Mouse (Mus musculus) midbrain, embryonic 11.5 days (tissue): Measurements from ENCODE around the gene Prpf40b. TPM values are rescaled to one million over a fixed set of nuclear protein-coding genes. Genes with fewer than 3 reads are reported as not detected.
A peak's percentile ranks its signal among the peaks of the same experiment; 100 is the strongest.

Experiments
- ATAC-seq: fragments of 200-750 bp; cut with Nextera tagmentation; 2 replicates; pipeline ENCODE4 v1.8.0; 2017; ENCODE audit warnings: moderate TSS enrichment, moderate library complexity; ENCODE audit not compliant: low FRiP score
- DNase-seq: peaks from one replicate; pipeline ENCODE4 v3.0.0; 2015; ENCODE audit warnings: low spot score; ENCODE audit errors: missing footprints
- H3K27ac ChIP-seq: fragments of 300-500 bp; sonication (generic); 2 replicates; pipeline ENCODE4 v1.5.1; 2014; ENCODE audit warnings: low read depth, low read length
- H3K27me3 ChIP-seq: fragments of 300-500 bp; sonication (generic); 2 replicates; pipeline ENCODE4 v1.6.1; 2014; ENCODE audit warnings: mild to moderate bottlenecking, low read length, moderate library complexity, mixed read lengths; ENCODE audit not compliant: control insufficient read depth, insufficient read depth
- H3K36me3 ChIP-seq: fragments of 300-500 bp; sonication (generic); 2 replicates; pipeline ENCODE4 v1.6.1; 2014; ENCODE audit warnings: mild to moderate bottlenecking, low read length, moderate library complexity, mixed read lengths; ENCODE audit not compliant: control insufficient read depth, insufficient read depth
- H3K4me1 ChIP-seq: fragments of 300-500 bp; sonication (generic); 2 replicates; pipeline ENCODE4 v1.6.1; 2014; ENCODE audit warnings: low read length; ENCODE audit not compliant: control insufficient read depth, insufficient read depth
- H3K4me2 ChIP-seq: fragments of 300-500 bp; sonication (generic); 2 replicates; pipeline ENCODE4 v1.6.1; 2014; ENCODE audit warnings: mild to moderate bottlenecking, moderate library complexity
- H3K4me3 ChIP-seq: fragments of 300-500 bp; sonication (generic); 2 replicates; pipeline ENCODE4 v1.5.1; 2014; ENCODE audit warnings: low read depth, low read length
- H3K9ac ChIP-seq: fragments of 300-500 bp; sonication (generic); 2 replicates; pipeline ENCODE4 v1.6.1; 2014; ENCODE audit warnings: low read length
- H3K9me3 ChIP-seq: fragments of 300-500 bp; sonication (generic); 2 replicates; pipeline ENCODE4 v1.6.1; 2016; ENCODE audit warnings: low read length; ENCODE audit not compliant: control insufficient read depth
- WGBS: fragments of 180-500 bp; shearing (Covaris S2); extraction: QIAGEN DNeasy Blood & Tissue Kit; methylation state at CpG from one replicate; pipeline ENCODE4 v1.1.7; 2014; 5-methylcytosine and 5-hydroxymethylcytosine counted together
- polyA plus RNA-seq: library from polyadenylated mRNA; unstranded; fragments of >200 nt; fragmentation: Nextera tagmentation; extraction: Ambion mirVana; gene quantifications from 2 replicates; pipeline ENCODE4 v1.2.1, GENCODE M21; 2014

The Prpf40b gene
- polyA plus RNA-seq, 1 experiment from 2014 or later: 41.6 TPM

DNA sequence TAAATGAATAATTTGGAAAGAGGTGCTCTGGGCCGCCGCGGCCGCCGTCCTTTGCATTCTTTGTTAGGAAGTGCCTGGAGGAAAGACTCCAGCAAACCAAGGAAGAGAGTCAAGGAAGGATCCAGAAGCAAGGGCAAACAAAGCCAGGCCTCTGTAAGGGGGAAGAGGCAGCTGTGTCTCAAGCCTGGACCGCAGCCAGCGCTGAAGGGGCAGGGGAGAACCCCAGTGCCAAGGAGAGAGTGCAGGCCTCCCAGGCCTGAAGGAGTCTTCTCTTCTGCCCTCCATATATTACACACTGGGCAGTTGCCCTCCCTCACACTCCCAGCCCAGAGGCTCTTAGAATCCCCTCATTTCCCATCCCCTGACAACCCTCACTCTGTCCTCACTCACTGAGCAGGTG, 16.6 kb upstream of the Prpf40b start:
- no peak overlapping the region for H3K9ac ChIP-seq
- H3K4me2 ChIP-seq: no peak overlapping the region
- H3K9me3 ChIP-seq: no peaks in the 10 kb centered on the region
- H3K27ac ChIP-seq: no peak overlapping the region
- DNase-seq: no peak
- no peaks in the 10 kb centered on the region for H3K36me3 ChIP-seq
- no peak for ATAC-seq
- H3K4me3 ChIP-seq: no peak overlapping the region
- WGBS: 91% methylated on average over 7 of the region's 7 CpGs
- H3K27me3 ChIP-seq: no peaks in the 10 kb centered on the region
- no peaks in the 10 kb centered on the region for H3K4me1 ChIP-seq

DNA sequence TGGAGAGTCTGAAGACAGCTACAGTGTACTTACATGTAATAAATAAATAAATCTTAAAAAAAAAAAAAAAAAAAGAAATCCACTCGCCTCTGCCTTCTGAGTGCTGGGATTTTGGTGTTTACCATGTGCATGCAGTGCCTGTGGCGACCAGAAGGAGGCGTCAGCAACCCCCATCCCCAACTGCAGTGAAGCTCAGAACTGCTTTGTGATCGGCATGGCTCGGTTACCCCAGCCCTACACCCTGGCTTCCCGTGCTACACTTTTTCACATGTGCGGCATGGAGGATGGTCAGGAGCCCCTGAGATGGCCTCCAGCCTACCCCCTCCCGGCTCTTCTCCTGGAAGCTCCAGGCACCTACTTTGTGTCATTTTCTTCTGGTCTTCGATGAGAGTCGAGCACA, 11.4 kb upstream of the Prpf40b start:
- H3K9me3 ChIP-seq: no peaks in the 10 kb centered on the region
- H3K27ac ChIP-seq: no peak overlapping the region
- no peak for ATAC-seq
- H3K36me3 ChIP-seq: no peaks in the 10 kb centered on the region
- no peaks in the 10 kb centered on the region for H3K27me3 ChIP-seq
- 67% methylated on average over 10 of the region's 10 CpGs for WGBS
- no peak overlapping the region for H3K9ac ChIP-seq
- no peaks in the 10 kb centered on the region for H3K4me1 ChIP-seq
- H3K4me2 ChIP-seq: no peak overlapping the region
- peak; percentile 80 for DNase-seq
- H3K4me3 ChIP-seq: no peak overlapping the region

DNA sequence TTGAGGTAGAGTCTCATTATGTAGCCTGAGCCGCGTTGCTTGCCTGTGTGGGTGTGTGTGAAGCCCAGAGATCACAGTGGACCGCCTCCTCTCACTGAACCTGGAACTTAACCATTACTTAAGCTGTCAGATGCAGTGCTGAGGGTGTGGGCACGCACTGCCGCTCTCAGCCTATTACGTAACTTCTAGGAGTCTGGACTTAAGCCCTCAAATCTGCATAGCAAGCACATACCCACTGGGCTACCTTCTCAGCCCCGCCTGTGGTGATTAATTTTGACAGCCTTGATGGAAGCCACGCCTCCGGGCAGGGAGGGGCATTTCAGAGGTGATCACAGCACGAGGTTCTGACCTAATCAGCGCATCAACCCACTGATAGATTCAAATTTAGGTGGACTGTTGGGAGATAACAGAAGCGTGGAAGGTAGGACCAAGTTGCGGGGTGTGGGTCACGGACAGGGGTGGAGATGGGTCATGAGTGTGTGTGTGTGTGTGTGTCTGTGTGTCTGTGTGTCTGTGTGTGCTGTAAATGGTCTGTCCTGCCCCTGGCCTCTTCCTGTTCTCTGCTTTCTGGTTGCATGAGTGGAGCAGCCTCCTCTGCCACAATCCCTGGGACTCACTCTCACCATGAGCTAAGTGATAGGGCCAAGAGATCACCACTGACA, 10.2 kb upstream of the Prpf40b start:
- no peaks in the 10 kb centered on the region for H3K4me1 ChIP-seq
- H3K4me2 ChIP-seq: no peak overlapping the region
- no peak for ATAC-seq
- WGBS: 49% methylated on average over 14 of the region's 14 CpGs
- H3K27me3 ChIP-seq: no peaks in the 10 kb centered on the region
- no peak overlapping the region for H3K4me3 ChIP-seq
- no peaks in the 10 kb centered on the region for H3K9me3 ChIP-seq
- DNase-seq: peak; percentile 79
- no peak overlapping the region for H3K9ac ChIP-seq
- H3K27ac ChIP-seq: no peak overlapping the region
- no peaks in the 10 kb centered on the region for H3K36me3 ChIP-seq

DNA sequence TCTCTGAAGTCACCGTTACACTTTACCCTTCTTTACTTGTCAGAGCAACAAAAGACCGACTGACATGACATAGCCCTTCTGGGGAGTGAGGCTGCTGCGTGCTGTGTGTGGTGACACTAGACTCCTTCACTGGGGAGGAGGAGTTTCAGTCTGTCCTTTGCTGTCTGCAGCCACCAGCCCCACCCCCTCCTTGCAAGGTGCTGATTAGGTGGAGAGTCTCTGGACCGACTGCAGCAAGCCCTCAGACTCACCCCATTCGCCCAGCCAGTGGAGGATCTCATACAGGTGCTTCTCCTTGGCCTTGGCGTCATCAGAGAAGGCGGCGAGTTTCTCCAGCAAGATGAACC, 9.7 kb upstream of the Prpf40b start:
- Histone ChIP-seq H3K4me2 (no peak overlapping the region), H3K27ac (no peak overlapping the region), H3K9me3 (no peaks in the 10 kb centered on the region), H3K4me1 (no peaks in the 10 kb centered on the region), H3K27me3 (no peaks in the 10 kb centered on the region), H3K9ac (no peak overlapping the region), H3K36me3 (no peaks in the 10 kb centered on the region), H3K4me3 (no peak overlapping the region)
- 59% methylated on average over 8 of the region's 8 CpGs for WGBS
- DNase-seq (no peak), ATAC-seq (no peak)

DNA sequence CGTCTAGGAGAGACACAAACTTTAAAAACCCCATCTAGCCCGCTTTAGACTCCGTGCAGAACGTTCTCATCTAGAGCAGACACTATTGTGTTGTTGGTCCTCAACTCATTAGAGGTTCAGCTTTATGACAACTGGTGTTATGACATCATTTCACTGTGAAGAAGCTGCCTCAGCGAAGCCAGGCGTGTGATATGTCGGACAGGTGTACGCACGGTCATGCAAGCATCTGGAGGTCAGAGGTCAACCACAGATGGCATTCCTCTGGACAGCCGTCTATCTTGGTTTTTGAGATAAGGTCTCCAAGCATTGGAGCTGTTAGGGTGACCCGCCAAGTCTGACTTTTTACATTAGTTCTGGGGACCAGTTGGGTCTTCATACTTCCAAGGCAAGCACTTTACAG, 4.3 kb upstream of the Prpf40b start:
- H3K9me3 ChIP-seq: no peaks in the 10 kb centered on the region

DNA sequence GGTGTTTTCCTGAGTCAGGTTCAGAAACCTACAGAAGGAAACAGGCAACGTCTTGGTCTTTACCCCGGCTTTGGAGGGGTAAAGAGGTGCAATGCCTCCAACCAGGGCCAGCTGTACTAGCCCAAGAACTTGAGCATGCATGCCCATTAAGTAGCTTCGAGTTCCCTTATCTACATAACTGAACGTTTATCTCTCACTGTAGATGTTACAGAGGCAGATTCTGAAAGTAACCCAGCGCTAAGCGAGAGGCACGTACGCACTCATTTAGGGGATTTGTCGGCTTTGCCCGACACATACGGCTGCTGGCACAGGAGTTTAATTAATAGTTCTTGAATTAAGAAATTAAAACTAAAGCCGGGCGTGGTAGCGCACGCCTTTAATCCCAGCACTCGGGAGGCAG, 600 bp upstream of the Prpf40b start:
- peak overlapping the region; percentile 56 for H3K4me2 ChIP-seq
- H3K27ac ChIP-seq: no peak overlapping the region
- no peaks in the 10 kb centered on the region for H3K9me3 ChIP-seq
- no peaks in the 10 kb centered on the region for H3K27me3 ChIP-seq
- H3K4me3 ChIP-seq: peak overlapping the region; percentile 70
- peaks cover 11% of the 10 kb centered on the region for H3K4me1 ChIP-seq
- peak overlapping the region; percentile 81 for H3K9ac ChIP-seq
- 37% methylated on average over 16 of the region's 16 CpGs for WGBS
- DNase-seq (peak; percentile 89), ATAC-seq (peak; percentile 3; the same call in 1 of the 2 replicates)
- H3K36me3 ChIP-seq: no peaks in the 10 kb centered on the region

More for the DNA sequence above, 4.3 kb upstream of the Prpf40b start:
- ATAC-seq (no peak), DNase-seq (no peak)
- Histone ChIP-seq H3K4me3 (no peak overlapping the region), H3K27ac (no peak overlapping the region), H3K27me3 (no peaks in the 10 kb centered on the region), H3K36me3 (no peaks in the 10 kb centered on the region), H3K4me1 (peaks cover 4% of the 10 kb centered on the region), H3K9ac (no peak overlapping the region), H3K4me2 (no peak overlapping the region)
- WGBS: 90% methylated on average over 11 of the region's 11 CpGs

DNA sequence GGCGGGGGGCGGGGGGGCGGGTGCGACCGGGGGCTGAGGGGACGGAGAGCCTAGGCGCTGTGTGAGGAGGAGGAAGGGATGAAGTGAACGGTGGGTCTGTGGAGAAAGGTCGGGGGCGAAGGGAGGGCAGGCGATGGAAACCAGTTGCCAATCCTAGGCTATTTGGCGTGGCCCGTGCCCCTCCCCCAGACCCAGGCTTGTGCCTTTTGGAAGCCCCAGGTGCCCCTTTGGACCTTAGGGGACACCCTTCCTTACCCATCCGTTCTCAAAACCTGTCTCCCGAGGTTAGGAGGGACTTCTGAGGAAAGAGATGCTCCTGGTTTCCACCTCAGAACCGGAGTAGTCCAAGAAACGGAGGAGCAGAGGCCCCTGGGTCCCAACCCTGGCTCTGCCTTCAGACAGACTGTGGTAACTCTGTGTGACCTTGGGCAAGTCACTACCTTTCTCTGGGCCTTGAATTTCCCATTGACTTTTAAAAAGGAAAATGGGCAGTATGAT, 646 bp downstream of the Prpf40b start, which contains the start of gene Fam186b:
Gene Fam186b, minus strand, starts transcription at position 405 of the 498 bp plus-strand sequence.
- WGBS: 2% methylated on average over 16 of the region's 17 CpGs
- peak; percentile 94 for DNase-seq

DNA sequence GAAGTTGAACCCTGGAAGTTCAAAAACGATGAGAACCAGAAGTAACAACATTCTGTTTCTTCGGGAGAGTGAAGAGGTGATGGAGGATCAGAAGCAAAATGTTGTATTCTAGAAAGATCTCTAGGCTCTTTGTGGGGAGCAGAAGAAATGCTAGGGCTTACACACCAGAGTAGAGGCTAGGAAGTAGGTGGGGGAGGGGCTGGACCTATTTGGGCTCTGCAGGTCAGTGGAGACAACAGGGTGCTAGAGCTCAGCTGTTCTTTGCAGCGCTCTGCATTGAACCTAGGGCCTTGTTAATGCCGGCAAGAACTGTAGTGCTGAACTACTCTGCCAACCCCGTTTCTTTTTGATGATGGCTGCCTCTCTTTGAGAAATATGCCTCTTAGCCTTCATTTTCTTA, 1.3 kb downstream of the Prpf40b start:
- H3K27ac ChIP-seq: no peak overlapping the region
- peak overlapping the region; percentile 56 for H3K4me2 ChIP-seq
- H3K9ac ChIP-seq: no peak overlapping the region
- H3K4me1 ChIP-seq: peaks cover 11% of the 10 kb centered on the region
- H3K36me3 ChIP-seq: no peaks in the 10 kb centered on the region
- WGBS: 40% methylated on average over 5 of the region's 5 CpGs
- H3K4me3 ChIP-seq: peak overlapping the region; percentile 70
- no peak for ATAC-seq
- DNase-seq: no peak
- H3K9me3 ChIP-seq: no peaks in the 10 kb centered on the region
- no peaks in the 10 kb centered on the region for H3K27me3 ChIP-seq

More for the DNA sequence above, 646 bp downstream of the Prpf40b start, which contains the start of gene Fam186b:
- peak within 1 kb of the TSS; percentile 87 for H3K27ac ChIP-seq
- H3K27me3 ChIP-seq: no peaks in the 10 kb centered on the region
- H3K36me3 ChIP-seq: no peaks in the 10 kb centered on the region
- ATAC-seq: peak; percentile 69
- H3K4me2 ChIP-seq: peak within 1 kb of the TSS; percentile 56
- no peaks in the 10 kb centered on the region for H3K9me3 ChIP-seq
- H3K4me3 ChIP-seq: peak within 1 kb of the TSS; percentile 70
- peaks cover 11% of the 10 kb centered on the region for H3K4me1 ChIP-seq
- peak within 1 kb of the TSS; percentile 81 for H3K9ac ChIP-seq

DNA sequence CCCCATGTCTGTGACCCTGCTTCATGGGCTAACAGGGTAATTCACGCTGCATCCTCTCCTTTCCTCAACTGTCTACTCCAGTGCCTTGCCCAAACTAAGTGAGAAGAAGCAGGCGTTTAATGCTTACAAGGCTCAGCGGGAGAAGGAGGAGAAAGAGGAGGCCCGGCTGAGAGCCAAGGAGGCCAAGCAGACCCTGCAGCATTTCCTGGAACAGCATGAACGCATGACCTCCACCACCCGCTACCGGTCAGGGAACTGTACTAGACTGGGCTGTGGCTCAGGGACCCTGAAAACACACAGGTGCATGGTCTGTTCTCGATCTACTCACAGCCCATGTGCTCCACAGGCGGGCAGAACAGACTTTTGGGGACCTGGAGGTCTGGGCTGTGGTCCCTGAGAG, 12.6 kb downstream of the Prpf40b start:
- no peak for ATAC-seq
- Histone ChIP-seq H3K27ac (no peak overlapping the region), H3K9me3 (no peaks in the 10 kb centered on the region), H3K27me3 (no peaks in the 10 kb centered on the region), H3K4me2 (no peak overlapping the region), H3K4me3 (no peak overlapping the region), H3K36me3 (peaks cover 38% of the 10 kb centered on the region), H3K4me1 (no peaks in the 10 kb centered on the region), H3K9ac (no peak overlapping the region)
- 93% methylated on average over 9 of the region's 9 CpGs for WGBS
- DNase-seq: peak; percentile 41
